Mouse (Mus musculus): ENCODE measurements around the gene Olfr1377.
"Not testable (repeated sequence)": the region's sequence is repeated elsewhere in the genome, so short reads cannot be mapped to it uniquely, and the experiment has no call there.

DNA sequence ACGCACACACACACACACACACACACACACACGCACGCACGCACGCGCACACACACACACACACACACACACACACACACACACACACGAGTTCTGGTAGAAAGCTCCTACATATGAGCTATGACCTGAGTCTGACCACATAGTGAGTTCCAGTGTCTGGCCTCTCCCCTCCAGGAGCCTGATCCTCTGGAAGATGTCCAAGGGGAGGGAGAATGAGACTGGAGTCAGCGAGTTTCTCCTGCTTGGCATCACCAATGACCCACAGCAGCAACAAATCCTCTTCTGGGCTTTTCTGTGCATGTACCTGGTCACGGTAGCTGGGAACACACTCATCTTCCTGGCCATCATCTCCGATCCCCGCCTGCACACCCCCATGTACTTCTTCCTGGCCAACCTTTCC lies 45.0 kb downstream of the Olfr1377 start:
- not testable (repeated sequence) for TF ChIP-seq CTCF (IDR thresholded peaks at IDR 0.05; ENCODE audit: borderline replicate concordance, insufficient read depth, low read length); POLR2A (IDR thresholded peaks at IDR 0.05; ENCODE audit: low read depth, low read length)

All from embryonic fibroblast, embryonic 13.5 days (primary cell).